Mouse (Mus musculus) liver, embryonic 14.5 days (tissue): ENCODE measurements around the gene Mterf1a.

Experiments
- CTCF ChIP-seq: IDR thresholded peaks from 2 replicates; pipeline ENCODE4 v1.5.1; 2016; ENCODE audit warnings: antibody characterized with exemption, low read depth, control low read depth
- EP300 ChIP-seq: IDR thresholded peaks from 2 replicates; pipeline ENCODE4 v1.6.1; 2016; ENCODE audit warnings: antibody characterized with exemption, low read depth

DNA sequence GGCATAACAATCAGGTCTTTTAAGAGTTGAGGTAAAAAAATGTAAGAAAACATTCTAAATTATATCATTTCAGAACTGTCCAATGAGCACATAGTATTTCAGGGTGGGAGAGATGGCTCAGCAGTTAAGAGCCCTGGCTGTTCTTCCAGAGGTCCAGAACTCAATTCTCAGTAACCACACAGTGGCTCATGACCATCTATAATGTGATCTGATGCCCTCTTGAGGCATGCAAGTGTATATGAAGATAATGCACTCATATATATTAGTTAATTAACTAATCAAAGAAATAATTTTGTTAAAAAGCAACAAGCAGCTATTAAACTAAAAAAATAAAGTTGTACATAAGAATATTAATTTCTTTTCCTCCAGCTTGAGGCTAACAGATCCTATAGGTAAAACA is 4.5 kb downstream of the Mterf1a start:
- peak; percentile 20; the same call in 1 of the 2 replicates for TF ChIP-seq CTCF
- TF ChIP-seq EP300 = no peak
